Mouse (Mus musculus) right cerebral cortex, adult 18-20 months (tissue): ENCODE measurements at regions not wholly inside any gene's neighbourhood (a gene's known extent, or its start where the extent isn't known, plus 50 kb on each side); places are given as distances from the start of the nearest gene placed in this dataset.
"Not testable (repeated sequence)": the region's sequence is repeated elsewhere in the genome, so short reads cannot be mapped to it uniquely, and the experiment has no call there.

ENCODE experiments used
- DNase-seq: peaks from one replicate; pipeline ENCODE4 v3.0.0; 2022; ENCODE audit warnings: mixed read lengths

- no peak for DNase-seq
These were observed 154.8 kb upstream of the 1700015G11Rik start for GRCm38 (mm10) chr7:52170176-52170921.

DNA sequence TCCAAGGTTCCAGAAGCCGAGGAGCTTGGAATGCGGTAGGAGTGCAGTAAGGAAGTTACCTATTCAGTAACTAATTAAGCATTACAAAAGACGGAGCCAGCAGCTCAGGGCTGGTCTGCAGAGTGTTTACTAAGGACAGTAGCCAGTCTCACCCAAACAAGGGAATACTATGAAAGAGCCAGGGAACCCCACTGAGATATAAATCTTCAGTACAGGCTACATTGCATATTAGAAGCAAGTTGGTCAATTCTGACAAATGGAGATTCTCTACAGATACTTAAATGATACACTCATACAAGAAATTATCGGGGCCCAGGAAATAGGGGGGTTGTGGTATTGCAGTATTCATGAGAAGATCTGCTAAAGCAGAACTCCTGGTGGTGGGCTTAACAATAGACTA is 148.5 kb upstream of the 1700015G11Rik start:
- not testable (repeated sequence) for DNase-seq

DNA sequence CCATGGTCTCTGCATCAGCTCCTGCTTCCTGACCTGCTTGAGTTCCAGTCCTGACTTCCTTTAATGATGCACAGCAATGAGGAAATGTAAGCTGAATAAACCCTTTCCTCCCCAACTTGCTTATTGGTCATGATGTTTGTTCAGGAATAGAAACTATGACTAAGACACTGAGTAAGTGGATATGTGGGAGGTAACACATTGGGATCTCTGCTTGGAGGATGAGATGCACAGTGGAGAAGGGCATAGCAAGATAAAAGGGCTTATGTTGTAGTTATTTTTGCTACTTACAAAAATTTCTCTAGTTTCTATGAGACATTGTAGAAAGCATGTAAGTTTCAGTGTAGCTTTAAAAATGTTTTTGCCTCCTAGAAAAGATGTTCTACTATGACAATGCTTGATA is 143.9 kb upstream of the 1700015G11Rik start:
- peak; percentile 4 for DNase-seq

DNA sequence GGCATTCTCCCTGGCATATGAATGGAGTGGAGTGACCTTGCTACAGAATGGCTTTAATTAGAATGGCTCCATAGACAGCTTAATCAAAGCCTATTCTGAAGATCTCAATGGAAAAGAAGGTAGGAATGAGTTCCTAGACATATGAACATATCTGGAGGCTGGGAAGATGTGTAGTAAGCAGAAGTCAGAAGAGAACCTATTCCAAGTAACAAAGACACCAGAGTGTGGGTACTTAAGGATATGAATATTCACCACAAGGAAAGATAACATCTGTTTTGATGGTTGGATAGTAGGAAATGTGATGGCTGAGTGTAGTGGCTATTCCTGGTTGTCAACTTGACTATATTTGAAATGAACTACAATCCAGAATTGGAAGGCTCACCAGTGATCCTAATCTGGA is 142.2 kb upstream of the 1700015G11Rik start:
- no peak for DNase-seq

DNA sequence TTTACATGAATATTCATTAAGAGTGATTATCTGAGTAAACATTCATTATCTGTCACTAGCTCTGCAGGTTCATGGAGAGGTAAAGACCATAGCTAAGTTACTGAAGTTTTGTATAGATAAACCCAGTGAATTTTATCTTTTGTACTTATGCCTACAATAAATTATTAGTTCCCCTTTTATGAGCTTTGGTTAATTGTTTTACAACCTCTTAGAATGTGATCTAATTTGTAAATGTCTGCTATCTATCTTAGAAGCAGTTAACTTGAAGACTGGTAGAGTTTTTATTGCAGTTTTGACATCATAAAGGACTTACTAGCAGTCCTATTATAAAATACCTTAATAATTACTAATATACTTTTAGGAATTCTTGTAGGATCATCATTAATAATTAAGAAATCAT is 104.7 kb upstream of the 1700015G11Rik start:
- DNase-seq = no peak
